Mouse (Mus musculus): ENCODE results near the gene C2cd4d.
A peak's percentile ranks its signal among the peaks of the same experiment; 100 is the strongest.

The C2cd4d gene

DNA sequence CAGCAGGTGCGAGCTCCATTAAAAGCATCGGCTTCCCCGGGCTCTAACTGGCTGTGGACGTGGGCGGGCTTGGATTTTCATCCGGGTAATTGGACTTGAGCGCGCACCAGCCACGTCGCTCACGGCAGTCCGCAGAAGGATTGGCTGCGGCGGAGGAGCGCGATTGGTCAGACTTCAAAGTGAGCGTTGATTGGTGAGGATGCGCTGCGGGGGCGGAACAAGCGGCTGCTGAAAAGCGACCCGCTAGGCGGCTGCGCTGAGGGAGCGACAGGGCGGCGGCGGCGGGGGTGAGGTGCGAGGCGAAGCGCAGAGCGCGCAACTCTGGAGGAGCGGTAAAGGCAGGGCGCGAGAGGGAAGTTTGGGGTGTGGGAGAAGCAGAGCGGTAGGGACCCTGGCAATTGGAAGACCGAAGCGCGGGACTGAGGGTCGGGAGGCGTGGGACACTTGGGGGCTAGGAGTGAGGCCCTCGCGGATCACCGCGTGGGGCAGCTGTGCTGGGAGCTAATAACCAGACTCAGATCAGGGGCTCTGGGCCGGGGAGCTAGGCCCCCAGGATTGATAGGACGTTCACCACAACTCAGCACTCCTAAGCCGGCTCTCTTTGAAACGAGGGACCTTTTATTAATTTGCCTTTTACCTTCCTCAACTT, 50.9 kb downstream of the C2cd4d start, which contains the start of gene Tdrkh:
Gene Tdrkh (plus strand): TSS at position 243 of the 649 bp plus-strand sequence.
- peak; percentile 97 for DNase-seq (ENCODE audit: inconsistent ontology term)
